Mouse (Mus musculus): ENCODE data around the gene Sema4a.

Sema4a gene

GRCm38 (mm10) chr3:88495741-88496415 is 34.9 kb upstream of the Sema4a start:
- Histone ChIP-seq H3K36me3 (ENCODE audit: control insufficient read depth, insufficient read depth, low read length, poor library complexity, severe bottlenecking) (no peaks in the 10 kb centered on the region), H3K27me3 (ENCODE audit: control insufficient read depth, insufficient read depth, low read length, poor library complexity, severe bottlenecking) (no peaks in the 10 kb centered on the region)
- no peak for DNase-seq (ENCODE audit: low read depth, low spot score)

GRCm38 (mm10) chr3:88494836-88495628 is 34.0 kb upstream of the Sema4a start:
- H3K27me3 ChIP-seq (ENCODE audit: control insufficient read depth, insufficient read depth, low read length, poor library complexity, severe bottlenecking) = no peaks in the 10 kb centered on the region
- H3K36me3 ChIP-seq (ENCODE audit: control insufficient read depth, insufficient read depth, low read length, poor library complexity, severe bottlenecking) = no peaks in the 10 kb centered on the region
- DNase-seq (ENCODE audit: low read depth, low spot score) = no peak

DNA sequence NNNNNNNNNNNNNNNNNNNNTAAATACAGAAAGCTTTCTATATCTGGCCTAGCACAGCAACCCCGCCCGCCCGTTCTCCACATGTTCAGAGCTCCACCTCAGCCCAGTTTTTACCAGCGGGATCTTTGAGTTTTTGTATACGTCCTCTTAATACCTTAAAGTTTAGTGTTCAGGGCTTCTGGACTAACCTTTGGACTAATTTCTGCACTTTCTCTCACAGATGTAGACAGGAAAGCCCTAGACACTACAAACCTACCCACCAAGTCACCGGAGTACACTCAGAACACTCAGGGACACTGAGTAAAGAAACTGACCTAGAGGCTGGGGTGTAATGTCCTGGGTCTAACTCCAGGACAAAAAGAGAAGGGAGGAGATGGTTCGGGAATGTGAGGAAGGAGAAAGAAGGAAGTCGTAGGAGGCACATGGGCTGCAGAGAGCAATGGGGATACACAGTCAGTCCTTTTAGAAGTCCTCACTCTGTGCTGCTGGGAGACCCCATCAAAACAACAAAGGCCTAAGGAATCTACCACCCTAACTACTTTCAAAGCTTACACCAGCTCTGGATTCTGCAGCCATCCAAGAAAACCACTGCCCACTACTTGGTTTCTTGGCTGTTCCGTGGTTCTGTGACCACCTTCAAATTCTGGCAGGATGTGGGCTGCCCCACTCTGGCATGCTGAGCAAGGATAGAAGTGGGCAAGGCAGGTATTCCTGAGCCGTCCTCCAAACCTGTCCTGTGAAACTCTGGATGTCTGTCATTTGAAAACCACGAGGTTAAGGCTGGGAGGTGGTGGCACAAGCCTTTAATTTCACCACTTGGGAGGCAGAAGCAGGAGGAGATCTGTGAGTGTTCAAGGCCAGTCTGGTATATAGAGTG is 33.0 kb upstream of the Sema4a start:
- DNase-seq (ENCODE audit: low read depth, low spot score) = no peak
- Histone ChIP-seq H3K27me3 (ENCODE audit: control insufficient read depth, insufficient read depth, low read length, poor library complexity, severe bottlenecking) (no peaks in the 10 kb centered on the region), H3K36me3 (ENCODE audit: control insufficient read depth, insufficient read depth, low read length, poor library complexity, severe bottlenecking) (no peaks in the 10 kb centered on the region)

GRCm38 (mm10) chr3:88487396-88487795 is 26.4 kb upstream of the Sema4a start:
- no peak for DNase-seq (ENCODE audit: low read depth, low spot score)
- no peaks in the 10 kb centered on the region for H3K27me3 ChIP-seq (ENCODE audit: control insufficient read depth, insufficient read depth, low read length, poor library complexity, severe bottlenecking)
- H3K36me3 ChIP-seq (ENCODE audit: control insufficient read depth, insufficient read depth, low read length, poor library complexity, severe bottlenecking) = no peaks in the 10 kb centered on the region

DNA sequence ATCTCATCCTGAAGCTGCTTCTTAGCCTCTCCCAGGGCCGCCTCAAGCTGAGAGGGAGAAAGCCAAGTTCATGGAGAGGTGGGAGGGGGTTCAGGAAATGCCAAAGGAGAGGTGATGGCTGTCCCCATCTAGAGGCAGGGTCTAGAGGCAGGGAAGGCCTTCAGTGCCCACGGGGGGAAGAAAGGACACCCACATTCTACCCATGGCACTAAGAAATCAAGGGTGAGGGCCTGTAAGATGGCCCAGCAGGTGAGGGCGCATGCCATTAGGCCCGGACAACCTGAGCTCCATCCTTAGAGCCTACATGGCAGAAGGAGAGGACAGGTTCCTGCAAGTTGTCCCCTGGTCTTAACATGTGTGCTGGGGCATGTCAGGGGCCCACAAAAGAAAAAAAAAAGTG is 25.9 kb upstream of the Sema4a start:
- no peaks in the 10 kb centered on the region for H3K36me3 ChIP-seq (ENCODE audit: control insufficient read depth, insufficient read depth, low read length, poor library complexity, severe bottlenecking)
- no peak for DNase-seq (ENCODE audit: low read depth, low spot score)

GRCm38 (mm10) chr3:88486043-88486442 is 25.1 kb upstream of the Sema4a start:
- Histone ChIP-seq H3K36me3 (ENCODE audit: control insufficient read depth, insufficient read depth, low read length, poor library complexity, severe bottlenecking) (no peaks in the 10 kb centered on the region), H3K27me3 (ENCODE audit: control insufficient read depth, insufficient read depth, low read length, poor library complexity, severe bottlenecking) (no peaks in the 10 kb centered on the region)
- no peak for DNase-seq (ENCODE audit: low read depth, low spot score)

More for the DNA sequence above, 25.9 kb upstream of the Sema4a start:
- H3K27me3 ChIP-seq (ENCODE audit: control insufficient read depth, insufficient read depth, low read length, poor library complexity, severe bottlenecking) = no peaks in the 10 kb centered on the region

GRCm38 (mm10) chr3:88484597-88485316 is 23.8 kb upstream of the Sema4a start:
- Histone ChIP-seq H3K36me3 (ENCODE audit: control insufficient read depth, insufficient read depth, low read length, poor library complexity, severe bottlenecking) (no peaks in the 10 kb centered on the region), H3K27me3 (ENCODE audit: control insufficient read depth, insufficient read depth, low read length, poor library complexity, severe bottlenecking) (no peaks in the 10 kb centered on the region)
- peak; percentile 56 for DNase-seq (ENCODE audit: low read depth, low spot score)

DNA sequence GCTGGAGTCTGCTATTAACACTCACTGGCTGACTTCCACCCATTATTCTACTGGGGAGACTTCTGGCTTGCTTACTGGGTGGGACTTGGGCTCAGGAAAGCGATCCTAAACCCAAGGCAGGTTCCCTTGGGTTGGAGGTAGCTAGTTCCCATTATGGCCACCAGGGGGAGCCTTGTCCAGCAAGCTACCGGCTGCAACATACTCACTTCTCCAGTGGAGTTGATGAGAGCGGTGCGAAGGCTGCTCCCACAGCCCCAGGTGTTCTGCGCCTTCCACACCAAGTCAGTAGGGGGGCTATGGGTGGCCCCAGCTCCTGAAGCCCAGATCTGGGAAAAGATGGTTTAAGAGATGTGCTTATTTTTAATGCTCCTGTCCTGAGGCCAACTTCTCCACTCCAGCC is 22.6 kb upstream of the Sema4a start:
- no peaks in the 10 kb centered on the region for H3K27me3 ChIP-seq (ENCODE audit: control insufficient read depth, insufficient read depth, low read length, poor library complexity, severe bottlenecking)
- peak; percentile 88 for DNase-seq (ENCODE audit: low read depth, low spot score)
- no peaks in the 10 kb centered on the region for H3K36me3 ChIP-seq (ENCODE audit: control insufficient read depth, insufficient read depth, low read length, poor library complexity, severe bottlenecking)

DNA sequence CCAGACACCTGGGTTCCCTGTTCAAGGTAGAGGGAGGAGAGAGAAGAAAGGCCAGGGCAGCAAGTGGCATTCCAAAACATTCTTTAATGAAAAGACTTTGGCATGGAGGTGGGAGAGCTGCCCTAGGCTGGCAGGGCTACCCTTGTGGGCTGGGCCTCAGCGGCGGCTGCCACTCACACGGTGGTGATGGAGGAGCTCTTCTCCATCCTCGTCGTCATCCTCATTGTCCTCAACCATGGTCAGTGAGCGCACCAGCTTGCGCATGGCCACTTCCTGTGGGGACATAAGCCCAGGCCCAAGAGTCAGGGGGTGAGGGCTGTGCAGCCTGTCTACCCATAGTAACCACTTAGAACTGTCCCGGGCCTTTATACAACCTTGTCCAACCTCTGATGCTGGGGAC is 22.2 kb upstream of the Sema4a start:
- no peaks in the 10 kb centered on the region for H3K27me3 ChIP-seq (ENCODE audit: control insufficient read depth, insufficient read depth, low read length, poor library complexity, severe bottlenecking)
- no peak for DNase-seq (ENCODE audit: low read depth, low spot score)
- H3K36me3 ChIP-seq (ENCODE audit: control insufficient read depth, insufficient read depth, low read length, poor library complexity, severe bottlenecking) = no peaks in the 10 kb centered on the region

DNA sequence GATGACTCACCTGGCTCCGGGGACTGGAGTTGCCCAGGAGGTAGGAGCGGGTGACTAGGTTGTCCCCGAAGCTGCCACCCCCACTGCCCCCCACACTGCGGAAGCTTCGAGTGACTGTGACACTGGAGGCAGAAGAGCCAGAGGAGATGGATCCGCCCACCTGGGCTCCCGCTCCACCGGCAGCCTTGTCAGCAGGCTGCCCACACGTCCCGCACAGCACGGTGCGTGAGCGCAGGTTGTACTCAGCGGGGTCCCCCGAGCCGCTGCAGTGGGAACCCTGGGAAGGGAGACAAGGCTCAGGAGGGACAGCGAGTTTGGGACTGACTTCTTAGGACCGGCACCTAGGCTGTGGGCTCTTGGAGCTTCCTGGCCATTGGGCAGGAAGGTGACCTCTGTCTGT is 21.4 kb upstream of the Sema4a start:
- no peak for DNase-seq (ENCODE audit: low read depth, low spot score)
- Histone ChIP-seq H3K27me3 (ENCODE audit: control insufficient read depth, insufficient read depth, low read length, poor library complexity, severe bottlenecking) (no peaks in the 10 kb centered on the region), H3K36me3 (ENCODE audit: control insufficient read depth, insufficient read depth, low read length, poor library complexity, severe bottlenecking) (no peaks in the 10 kb centered on the region)

GRCm38 (mm10) chr3:88481372-88482040 is 20.5 kb upstream of the Sema4a start:
- Histone ChIP-seq H3K27me3 (ENCODE audit: control insufficient read depth, insufficient read depth, low read length, poor library complexity, severe bottlenecking) (no peaks in the 10 kb centered on the region), H3K36me3 (ENCODE audit: control insufficient read depth, insufficient read depth, low read length, poor library complexity, severe bottlenecking) (no peaks in the 10 kb centered on the region)
- no peak for DNase-seq (ENCODE audit: low read depth, low spot score)

GRCm38 (mm10) chr3:88480679-88481078 is 19.7 kb upstream of the Sema4a start:
- Histone ChIP-seq H3K36me3 (ENCODE audit: control insufficient read depth, insufficient read depth, low read length, poor library complexity, severe bottlenecking) (no peaks in the 10 kb centered on the region), H3K27me3 (ENCODE audit: control insufficient read depth, insufficient read depth, low read length, poor library complexity, severe bottlenecking) (no peaks in the 10 kb centered on the region)
- no peak for DNase-seq (ENCODE audit: low read depth, low spot score)

GRCm38 (mm10) chr3:88479828-88480227 is 18.8 kb upstream of the Sema4a start:
- no peak for DNase-seq (ENCODE audit: low read depth, low spot score)
- Histone ChIP-seq H3K36me3 (ENCODE audit: control insufficient read depth, insufficient read depth, low read length, poor library complexity, severe bottlenecking) (no peaks in the 10 kb centered on the region), H3K27me3 (ENCODE audit: control insufficient read depth, insufficient read depth, low read length, poor library complexity, severe bottlenecking) (no peaks in the 10 kb centered on the region)

- no peak for DNase-seq (ENCODE audit: low read depth, low spot score)
- no peaks in the 10 kb centered on the region for H3K36me3 ChIP-seq (ENCODE audit: control insufficient read depth, insufficient read depth, low read length, poor library complexity, severe bottlenecking)
- H3K27me3 ChIP-seq (ENCODE audit: control insufficient read depth, insufficient read depth, low read length, poor library complexity, severe bottlenecking) = no peaks in the 10 kb centered on the region
These were observed 18.2 kb upstream of the Sema4a start for GRCm38 (mm10) chr3:88479163-88479562.

All from splenic B cell, adult 2 months (primary cell).